In genomic region chrX:99586282-99586681, GRCm38 (mm10) we compare ENCODE assay signal across 12 mouse cellular contexts.
"Had no signal": no experiment of that assay in that cellular context is flagged by ENCODE, and none has a peak within 500 bp of the region (broad histone marks: within the 10 kb centered on the region; RNA-seq: fewer than 3 reads in every experiment).

No protein-coding gene starts in this region.

- H3K4me3 ChIP-seq: left cerebral cortex, adult 2 months; liver, embryonic 13.5 days; midbrain, embryonic 12.5 days; myocyte; neural tube, embryonic 13.5 days had no signal

- ATAC-seq: midbrain, embryonic 16.5 days had no signal

- H3K36me3 ChIP-seq: liver, embryonic 13.5 days; midbrain, embryonic 12.5 days; neural tube, embryonic 13.5 days had no signal

- H3K9ac ChIP-seq: liver, embryonic 13.5 days; midbrain, embryonic 12.5 days; neural tube, embryonic 13.5 days had no signal

- H3K4me2 ChIP-seq: liver, embryonic 13.5 days; midbrain, embryonic 12.5 days; neural tube, embryonic 13.5 days had no signal

- H3K9me3 ChIP-seq: liver, embryonic 13.5 days; midbrain, embryonic 12.5 days; neural tube, embryonic 13.5 days had no signal

- H3K27ac ChIP-seq: left cerebral cortex, adult 2 months; liver, embryonic 13.5 days; midbrain, embryonic 12.5 days; neural tube, embryonic 13.5 days had no signal

- H3K4me1 ChIP-seq: liver, embryonic 13.5 days had no signal

- DNase-seq: layer of hippocampus, postnatal 36 days; liver, embryonic 13.5 days; lung, adult 2 months; lung, postnatal 14 days; lung, postnatal 4 days; thymus, adult 18-20 months; thymus, postnatal 36 days had no signal
